Mouse (Mus musculus) ES-Bruce4 (cell line): Measurements from ENCODE around the gene Nop2. TPM values are rescaled to one million over a fixed set of nuclear protein-coding genes. Genes with fewer than 3 reads are reported as not detected.

ENCODE experiments used
- H3K27ac ChIP-seq: 2 replicates; pipeline ENCODE4 v1.5.1; 2012; ENCODE audit warnings: low read length, inconsistent platforms; ENCODE audit not compliant: insufficient read depth
- H3K27me3 ChIP-seq: 2 replicates; pipeline ENCODE4 v1.6.1; 2012; ENCODE audit warnings: mild to moderate bottlenecking, low read length, inconsistent platforms; ENCODE audit not compliant: control insufficient read depth, poor library complexity, insufficient read depth, severe bottlenecking
- H3K36me3 ChIP-seq: 2 replicates; pipeline ENCODE4 v1.6.1; 2012; ENCODE audit warnings: inconsistent platforms, mild to moderate bottlenecking, low read length, moderate library complexity; ENCODE audit not compliant: control insufficient read depth, poor library complexity, insufficient read depth, severe bottlenecking
- H3K4me1 ChIP-seq: one replicate; pipeline ENCODE4 v1.8.1; 2011; ENCODE audit warnings: low read length; ENCODE audit not compliant: control insufficient read depth, insufficient read depth
- H3K4me3 ChIP-seq: 2 replicates; pipeline ENCODE4 v1.5.1; 2011; ENCODE audit warnings: low read depth, mild to moderate bottlenecking, low read length
- H3K9ac ChIP-seq: 2 replicates; pipeline ENCODE4 v1.6.1; 2012; ENCODE audit warnings: low read depth, mild to moderate bottlenecking, inconsistent platforms; ENCODE audit not compliant: poor library complexity, severe bottlenecking
- H3K9me3 ChIP-seq: replicated peaks from 2 replicates; pipeline ENCODE4 v1.6.1; 2012; ENCODE audit warnings: mild to moderate bottlenecking, low read length, inconsistent platforms; ENCODE audit not compliant: control insufficient read depth, poor library complexity, insufficient read depth, severe bottlenecking
- CTCF ChIP-seq: IDR thresholded peaks from one replicate; pipeline ENCODE4 v1.8.1; 2011; ENCODE audit warnings: low read depth, low read length
- EP300 ChIP-seq: IDR thresholded peaks from 2 replicates; pipeline ENCODE4 v1.6.1; 2011; ENCODE audit warnings: low read depth, low read length; ENCODE audit not compliant: insufficient read depth
- POLR2A ChIP-seq: IDR thresholded peaks from one replicate; pipeline ENCODE4 v1.8.1; 2011; ENCODE audit warnings: low read length; ENCODE audit not compliant: insufficient read depth
- polyA plus RNA-seq: library from polyadenylated mRNA; stranded (reverse); fragments of >200 nt; gene quantifications from 2 replicates; pipeline ENCODE4 v1.2.4, GENCODE M21; 2011; ENCODE audit warnings: low read depth; ENCODE audit not compliant: missing spikeins, insufficient read depth, insufficient read length

Nop2 gene
- polyA plus RNA-seq, 1 experiment = 75.1 TPM

- H3K4me3 ChIP-seq = no peak overlapping the region
- H3K27ac ChIP-seq = peak overlapping the region; percentile 46; the same call in 1 of the 2 replicates
- TF ChIP-seq POLR2A (no peak), CTCF (no peak), EP300 (no peak)
- H3K9ac ChIP-seq = 0 out of 2 replicates have a peak overlapping the region, but pooled peaks have one; percentile 8
- H3K36me3 ChIP-seq = peaks cover 45% of the 10 kb centered on the region
- peaks cover 1% of the 10 kb centered on the region for H3K4me1 ChIP-seq
- H3K9me3 ChIP-seq = no peaks in the 10 kb centered on the region
- H3K27me3 ChIP-seq = no peaks in the 10 kb centered on the region
Observed at GRCm38 (mm10) chr6:125128724-125129123, 3.0 kb upstream of the Nop2 start.

GRCm38 (mm10) chr6:125129710-125130402, 1.9 kb upstream of the Nop2 start:
- Histone ChIP-seq H3K36me3 (peaks cover 46% of the 10 kb centered on the region), H3K27me3 (no peaks in the 10 kb centered on the region), H3K4me3 (peak overlapping the region; percentile 50), H3K9ac (peak overlapping the region; percentile 56), H3K4me1 (peaks cover 1% of the 10 kb centered on the region), H3K27ac (peak overlapping the region; percentile 29), H3K9me3 (no peaks in the 10 kb centered on the region)
- TF ChIP-seq EP300 (no peak), POLR2A (no peak), CTCF (no peak)

GRCm38 (mm10) chr6:125132470-125132869, 761 bp downstream of the Nop2 start:
- Histone ChIP-seq H3K27ac (0 out of 2 replicates have a peak overlapping the region, but pooled peaks have one; percentile 22), H3K4me1 (peaks cover 1% of the 10 kb centered on the region), H3K4me3 (peak overlapping the region; percentile 94), H3K9me3 (no peaks in the 10 kb centered on the region), H3K36me3 (peaks cover 47% of the 10 kb centered on the region), H3K27me3 (no peaks in the 10 kb centered on the region), H3K9ac (peak overlapping the region; percentile 84)
- TF ChIP-seq EP300 (no peak), POLR2A (no peak), CTCF (no peak)

- H3K4me3 ChIP-seq = no peak overlapping the region
- no peaks in the 10 kb centered on the region for H3K27me3 ChIP-seq
- no peak overlapping the region for H3K9ac ChIP-seq
- peaks cover 1% of the 10 kb centered on the region for H3K4me1 ChIP-seq
- TF ChIP-seq CTCF (peak; percentile 58), EP300 (no peak), POLR2A (no peak)
- H3K27ac ChIP-seq = no peak overlapping the region
- no peaks in the 10 kb centered on the region for H3K9me3 ChIP-seq
- peaks cover 84% of the 10 kb centered on the region for H3K36me3 ChIP-seq
Observed at GRCm38 (mm10) chr6:125137002-125137671, 5.4 kb downstream of the Nop2 start.

GRCm38 (mm10) chr6:125139747-125140146, 8.0 kb downstream of the Nop2 start:
- Histone ChIP-seq H3K4me3 (no peak overlapping the region), H3K36me3 (peaks cover 74% of the 10 kb centered on the region), H3K27ac (no peak overlapping the region), H3K9me3 (no peaks in the 10 kb centered on the region), H3K9ac (no peak overlapping the region), H3K4me1 (no peaks in the 10 kb centered on the region), H3K27me3 (no peaks in the 10 kb centered on the region)
- no peak for TF ChIP-seq CTCF
- TF ChIP-seq POLR2A = no peak
- no peak for TF ChIP-seq EP300

GRCm38 (mm10) chr6:125142436-125142835, 10.7 kb downstream of the Nop2 start:
- H3K9me3 ChIP-seq = no peaks in the 10 kb centered on the region
- peaks cover 50% of the 10 kb centered on the region for H3K36me3 ChIP-seq
- no peak for TF ChIP-seq CTCF
- TF ChIP-seq POLR2A = no peak
- TF ChIP-seq EP300 = no peak

More at GRCm38 (mm10) chr6:125142436-125142835, 10.7 kb downstream of the Nop2 start:
- H3K4me1 ChIP-seq = no peaks in the 10 kb centered on the region
- H3K9ac ChIP-seq = no peak overlapping the region
- no peak overlapping the region for H3K4me3 ChIP-seq
- no peak overlapping the region for H3K27ac ChIP-seq
- no peaks in the 10 kb centered on the region for H3K27me3 ChIP-seq
